Mouse (Mus musculus): Measurements from ENCODE around the gene Sbpl. TPM values are rescaled to one million over a fixed set of nuclear protein-coding genes. Genes with fewer than 3 reads are reported as not detected.
"Not testable (repeated sequence)": the region's sequence is repeated elsewhere in the genome, so short reads cannot be mapped to it uniquely, and the experiment has no call there.

Sbpl gene
- total RNA-seq, 2 experiments from 2014 or later = not detected

GRCm38 (mm10) chr17:23965805-23966425 lies 10.8 kb upstream of the Sbpl start:
- intact Hi-C loops (cut with DNase I) = loop anchor here (5.0 kb wide), 1 partner anchor 46 kb away; no protein-coding TSS in a partner anchor
- no peak for DNase-seq (ENCODE audit: low spot score)

GRCm38 (mm10) chr17:23961573-23962122 lies 6.6 kb upstream of the Sbpl start:
- intact Hi-C loops (cut with DNase I) = no loop called here
- DNase-seq (ENCODE audit: low spot score) = no peak

GRCm38 (mm10) chr17:23960084-23960738 lies 5.1 kb upstream of the Sbpl start:
- intact Hi-C loops (cut with DNase I) = loop anchor here (1.0 kb wide), 3 partner anchors 86 to 186 kb away; no protein-coding TSS in a partner anchor
- peak; percentile 42 for DNase-seq (ENCODE audit: low spot score)

GRCm38 (mm10) chr17:23950828-23951227 lies 4.2 kb downstream of the Sbpl start:
- intact Hi-C loops (cut with DNase I); DNase-seq (ENCODE audit: low spot score): not testable (repeated sequence)

GRCm38 (mm10) chr17:23949068-23949467 lies 6.0 kb downstream of the Sbpl start:
- intact Hi-C loops (cut with DNase I) = no loop called here
- DNase-seq (ENCODE audit: low spot score) = no peak

- intact Hi-C loops (cut with DNase I); DNase-seq (ENCODE audit: low spot score): not testable (repeated sequence)
Measured at GRCm38 (mm10) chr17:23947486-23947885, 7.6 kb downstream of the Sbpl start.

- intact Hi-C loops (cut with DNase I) = no loop called here
Measured at GRCm38 (mm10) chr17:23941372-23941771, 13.7 kb downstream of the Sbpl start, which contains the start of gene Sbp. Gene Sbp (plus strand): TSS chr17:23941672.

GRCm38 (mm10) chr17:23931157-23931556 lies 23.9 kb downstream of the Sbpl start:
- no peak for DNase-seq (ENCODE audit: low spot score)
- intact Hi-C loops (cut with DNase I) = no loop called here

More at GRCm38 (mm10) chr17:23941372-23941771, 13.7 kb downstream of the Sbpl start, which contains the start of gene Sbp:
- DNase-seq (ENCODE audit: low spot score) = no peak

- intact Hi-C loops (cut with DNase I) = no loop called here
- DNase-seq (ENCODE audit: low spot score) = peak; percentile 50
Measured at GRCm38 (mm10) chr17:23925090-23925493, 30.0 kb downstream of the Sbpl start.

GRCm38 (mm10) chr17:23924531-23925007 lies 30.5 kb downstream of the Sbpl start:
- peak; percentile 92 for DNase-seq (ENCODE audit: low spot score)
- intact Hi-C loops (cut with DNase I) = no loop called here

- DNase-seq (ENCODE audit: low spot score); intact Hi-C loops (cut with DNase I): not testable (repeated sequence)
Measured at GRCm38 (mm10) chr17:23917158-23917557, 37.9 kb downstream of the Sbpl start, which contains the start of gene Dcpp3. Gene Dcpp3 (plus strand): TSS chr17:23917458.

Other genes starting within 250 kb of the Sbpl start
- gene 1520401A03Rik, start 232.5 kb downstream of the Sbpl start, total RNA-seq (2021) = not detected
- gene Pkmyt1, start 228.9 kb downstream of the Sbpl start, total RNA-seq (2021) = 1 to 10 TPM; 1.4 to 1.5 TPM
- 10 to 100 TPM; 26.1 to 29.5 TPM for gene Paqr4, start 214.4 kb downstream of the Sbpl start, total RNA-seq (2021)
- gene Kremen2, start 209.4 kb downstream of the Sbpl start, total RNA-seq (2021) = not detected
- gene Flywch1, start 183.7 kb downstream of the Sbpl start, total RNA-seq (2021) = 10 to 100 TPM; 29.7 to 33.2 TPM
- gene Flywch2, start 169.2 kb downstream of the Sbpl start, total RNA-seq (2021) = 1 to 10 TPM in 1 of 2 experiments, under 1 TPM in 1; 0.88 to 1.6 TPM
- gene Srrm2, start 164.7 kb downstream of the Sbpl start, total RNA-seq (2021) = 100 to 1,000 TPM; 157 to 162 TPM
- 100 to 1,000 TPM; 353 to 372 TPM for gene Elob, start 126.1 kb downstream of the Sbpl start, total RNA-seq (2021)
- not detected for gene Prss33, start 119.2 kb downstream of the Sbpl start, total RNA-seq (2021)
- gene Prss32, start 111.4 kb downstream of the Sbpl start, total RNA-seq (2021) = not detected
- not detected for gene Prss41, start 111.1 kb downstream of the Sbpl start, total RNA-seq (2021)
- gene Prss21, start 87.2 kb downstream of the Sbpl start, total RNA-seq (2021) = not detected
- not detected for gene Dcpp1, start 74.4 kb downstream of the Sbpl start, total RNA-seq (2021)
- not detected for gene Dcpp2, start 74.4 kb downstream of the Sbpl start, total RNA-seq (2021)
- gene Dcpp3, start 37.8 kb downstream of the Sbpl start, total RNA-seq (2021) = not detected
- gene Sbp, start 13.6 kb downstream of the Sbpl start, total RNA-seq (2021) = not detected
- not detected for gene Prss30, start 25.3 kb upstream of the Sbpl start, total RNA-seq (2021)
- not detected for gene Prss22, start 42.8 kb upstream of the Sbpl start, total RNA-seq (2021)
- gene Prss27, start 82.9 kb upstream of the Sbpl start, total RNA-seq (2021) = not detected
- 10 to 100 TPM; 10.2 to 11.2 TPM for gene Kctd5, start 118.2 kb upstream of the Sbpl start, total RNA-seq (2021)
- 10 to 100 TPM; 45.0 to 46.1 TPM for gene Pdpk1, start 195.7 kb upstream of the Sbpl start, total RNA-seq (2021)
- gene Amdhd2, start 208.5 kb upstream of the Sbpl start, total RNA-seq (2021) = 1 to 10 TPM; 9.1 to 9.6 TPM
- 100 to 1,000 TPM; 225 to 246 TPM for gene Atp6v0c, start 214.4 kb upstream of the Sbpl start, total RNA-seq (2021)

Measured in heart, postnatal 25 days (tissue).